Mouse (Mus musculus) C2C12 (cell line): Measurements from ENCODE around the gene Timm13.

Experiments used
- CTCF ChIP-seq: IDR thresholded peaks from one replicate; pipeline ENCODE4 v1.5.1; 2011; ENCODE audit not compliant: control insufficient read depth, insufficient read depth, insufficient read length
- MAX ChIP-seq: IDR thresholded peaks from one replicate; pipeline ENCODE4 v1.6.1; 2011; ENCODE audit warnings: mild to moderate bottlenecking, control low read depth
- MYOG ChIP-seq: IDR thresholded peaks from one replicate; pipeline ENCODE4 v1.6.1; 2011; ENCODE audit not compliant: control insufficient read depth, insufficient read length; ENCODE audit errors: extremely low read depth
- USF1 ChIP-seq: IDR thresholded peaks from one replicate; pipeline ENCODE4 v1.6.1; 2011; ENCODE audit warnings: low read depth, mild to moderate bottlenecking, control low read depth, moderate library complexity

GRCm38 (mm10) chr10:80904004-80904693, 3.4 kb upstream of the Timm13 start:
- no peak for TF ChIP-seq CTCF
- no peak for TF ChIP-seq USF1
- no peak for TF ChIP-seq MAX
- TF ChIP-seq MYOG = no peak
